Mouse (Mus musculus): ENCODE data around the gene Mepe.

Gene Mepe

DNA sequence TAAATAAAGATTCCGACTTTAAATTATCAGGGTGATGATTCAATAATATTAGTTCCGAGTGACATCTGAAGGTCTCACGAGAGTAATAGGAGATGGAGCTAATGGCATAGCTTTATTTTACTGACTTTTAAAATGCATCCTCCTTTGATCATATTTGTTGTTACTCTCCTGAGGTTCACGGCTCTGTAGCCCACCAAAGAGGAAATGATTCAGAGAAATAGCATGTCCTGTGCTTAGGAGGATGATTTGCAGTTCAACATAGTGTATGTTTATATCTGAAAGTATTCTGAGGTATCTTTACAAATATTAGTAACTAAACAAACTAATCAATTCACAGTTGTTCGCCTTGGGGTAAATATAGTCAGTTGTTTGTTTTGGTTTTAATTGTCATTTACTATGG is 32.4 kb downstream of the Mepe start:
- DNase-seq: no peak

DNA sequence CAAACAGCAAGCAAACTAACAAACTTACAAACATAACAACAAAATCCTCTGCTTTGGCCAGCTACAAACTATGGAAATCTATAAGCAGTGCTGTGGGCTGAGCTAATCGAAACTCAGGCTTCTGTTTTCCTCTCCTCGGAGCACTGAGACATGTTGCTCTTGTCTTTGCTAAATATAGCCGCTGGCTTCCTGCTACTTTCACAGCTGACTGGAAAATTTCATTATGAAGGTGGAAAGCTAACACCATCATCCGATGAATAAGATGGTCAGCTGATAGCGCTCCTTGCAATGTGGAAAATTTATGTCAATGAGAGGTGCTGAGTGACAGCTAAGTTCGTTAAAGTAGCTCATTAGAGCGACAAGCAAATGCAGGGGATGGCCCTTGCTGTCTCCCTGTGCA is 33.5 kb downstream of the Mepe start:
- DNase-seq: no peak

DNA sequence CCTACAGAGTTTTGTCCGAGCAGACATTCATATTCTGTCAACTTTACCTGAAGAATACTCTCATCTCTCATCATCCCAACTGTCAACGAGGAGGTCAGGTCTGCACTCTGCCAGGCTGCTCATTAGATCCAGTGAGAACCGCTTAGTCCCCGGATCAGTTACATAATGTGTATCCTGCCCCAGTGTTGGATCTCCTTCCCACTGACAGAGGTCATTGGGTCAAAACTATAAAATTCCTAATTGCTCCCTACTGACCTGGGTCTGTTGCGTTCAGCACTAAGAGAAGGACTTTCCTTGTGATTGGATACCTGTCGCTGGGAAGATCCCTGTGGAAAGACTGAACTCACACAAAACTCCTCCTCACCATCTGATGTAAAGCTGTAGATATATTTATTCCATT is 34.1 kb downstream of the Mepe start:
- no peak for DNase-seq

DNA sequence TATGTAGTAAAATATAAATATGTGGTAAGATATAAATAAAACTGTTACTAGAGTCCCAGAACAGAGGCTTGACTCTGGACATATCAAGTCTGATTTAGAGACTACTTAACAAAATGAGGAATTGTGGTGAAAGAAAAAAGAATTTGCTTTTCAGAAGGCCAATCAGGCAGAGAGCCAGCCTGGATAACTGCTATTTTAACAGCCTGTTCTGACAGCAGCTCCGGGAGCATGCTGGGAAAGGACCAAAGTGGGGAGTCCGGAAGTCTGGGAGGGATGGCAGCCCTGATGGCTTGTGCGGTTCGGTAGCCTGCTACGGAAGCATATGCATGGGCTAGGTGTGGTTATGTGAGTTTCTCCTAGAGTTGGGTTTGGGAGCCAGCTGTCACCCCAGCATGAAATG is 45.5 kb downstream of the Mepe start:
- DNase-seq: no peak

DNA sequence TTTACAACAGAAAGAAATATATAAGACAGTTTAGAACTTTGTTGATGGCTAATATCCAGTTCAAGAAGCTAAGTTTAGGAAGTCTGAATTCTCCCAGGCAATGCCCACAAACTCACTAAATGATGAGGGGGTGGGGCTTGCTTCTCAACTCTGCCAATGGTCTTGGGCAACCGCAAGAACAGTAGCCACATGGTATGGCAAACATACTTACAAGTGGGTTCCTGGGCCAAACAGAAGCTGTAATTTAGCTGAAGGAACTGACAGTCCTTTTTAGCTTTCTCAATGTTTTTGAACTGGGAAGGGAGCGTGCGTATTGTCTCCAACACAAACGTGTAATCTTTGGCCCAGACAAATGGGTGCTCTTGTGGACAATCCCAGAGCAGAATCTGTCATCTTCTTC is 46.2 kb downstream of the Mepe start:
- DNase-seq: no peak

DNA sequence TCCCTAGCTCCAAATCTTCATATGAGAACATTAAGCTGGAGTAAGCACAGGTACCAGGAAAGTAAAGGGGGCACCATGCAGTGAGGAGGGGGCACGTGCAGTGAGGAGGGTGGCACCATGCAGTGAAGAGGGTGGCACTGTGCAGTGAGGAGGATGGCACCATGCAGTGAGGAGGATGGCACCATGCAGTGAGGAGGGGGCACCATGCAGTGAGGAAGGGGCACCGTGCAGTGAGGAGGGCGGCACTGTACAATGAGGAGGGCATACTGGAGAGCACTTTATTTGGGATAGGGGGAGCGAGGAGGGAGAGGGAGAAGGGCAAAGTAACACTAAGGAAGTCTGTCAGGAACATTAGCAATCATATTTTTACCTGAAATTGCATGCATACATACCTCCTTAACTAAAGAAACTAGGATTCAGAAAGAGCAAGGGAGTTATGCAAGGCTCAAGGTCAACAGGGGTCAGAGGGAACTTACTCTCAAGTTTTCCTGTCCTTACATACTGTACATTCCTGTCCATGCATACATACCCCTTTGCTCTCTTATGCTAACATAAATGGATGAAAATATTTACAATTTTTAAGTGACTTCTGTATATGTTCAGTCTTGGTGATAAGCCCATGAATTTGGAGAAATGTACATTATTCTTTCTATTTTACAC is 48.6 kb downstream of the Mepe start:
- DNase-seq: no peak

DNA sequence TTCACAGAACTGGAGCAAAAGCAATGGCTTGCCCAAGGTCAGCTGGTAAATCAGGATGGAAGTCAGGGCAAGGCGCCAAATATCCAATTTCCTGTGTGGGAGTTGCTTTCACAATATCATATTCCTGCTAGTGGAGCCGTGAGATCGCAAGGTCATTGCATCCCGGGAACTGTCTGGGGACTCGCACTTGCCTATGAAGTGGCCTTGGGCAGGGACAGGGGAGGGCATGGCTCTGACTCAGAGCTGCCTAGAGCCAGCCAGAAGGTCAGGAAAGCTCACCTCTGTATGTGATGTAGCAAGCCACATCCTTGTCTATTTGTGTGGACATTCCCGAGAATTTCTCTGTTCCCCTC is 49.2 kb downstream of the Mepe start:
- no peak for DNase-seq

DNA sequence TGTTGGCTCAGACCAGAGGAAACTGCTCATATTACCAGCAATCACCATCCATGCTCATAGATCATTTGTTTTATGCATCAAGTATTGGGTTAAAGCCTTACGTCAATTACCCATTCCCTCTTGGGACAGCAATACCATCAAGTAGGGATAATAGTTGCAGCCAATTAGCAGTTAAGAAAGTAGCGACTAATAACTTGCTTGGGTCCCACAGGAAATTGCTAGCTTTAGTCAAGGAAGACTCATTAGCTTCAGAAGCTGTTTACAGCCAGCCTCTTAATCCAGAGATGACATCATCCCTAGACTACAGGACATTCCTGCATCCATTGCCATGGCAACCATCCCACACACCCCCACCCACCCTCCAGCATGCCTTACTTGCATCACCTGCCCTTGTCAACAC is 50.0 kb downstream of the Mepe start:
- no peak for DNase-seq

DNA sequence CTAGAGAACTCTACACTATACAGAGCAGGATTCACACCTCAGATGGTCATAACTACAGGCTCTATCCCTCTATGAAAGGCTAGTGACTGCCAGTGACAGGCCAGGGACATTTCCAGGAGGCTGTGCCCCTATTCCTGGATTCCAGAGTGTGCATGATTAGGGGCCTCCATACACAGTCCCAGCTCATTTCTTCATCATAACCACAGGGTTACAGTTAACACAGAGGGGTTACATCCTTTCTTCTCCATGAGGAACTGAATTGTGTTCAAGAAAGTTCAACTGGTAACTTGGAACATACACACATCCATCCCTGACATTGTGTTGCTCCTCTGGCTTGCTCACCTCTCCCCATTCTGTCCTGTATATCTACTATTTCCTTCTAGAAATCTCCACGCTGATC is 51.8 kb downstream of the Mepe start:
- no peak for DNase-seq

DNA sequence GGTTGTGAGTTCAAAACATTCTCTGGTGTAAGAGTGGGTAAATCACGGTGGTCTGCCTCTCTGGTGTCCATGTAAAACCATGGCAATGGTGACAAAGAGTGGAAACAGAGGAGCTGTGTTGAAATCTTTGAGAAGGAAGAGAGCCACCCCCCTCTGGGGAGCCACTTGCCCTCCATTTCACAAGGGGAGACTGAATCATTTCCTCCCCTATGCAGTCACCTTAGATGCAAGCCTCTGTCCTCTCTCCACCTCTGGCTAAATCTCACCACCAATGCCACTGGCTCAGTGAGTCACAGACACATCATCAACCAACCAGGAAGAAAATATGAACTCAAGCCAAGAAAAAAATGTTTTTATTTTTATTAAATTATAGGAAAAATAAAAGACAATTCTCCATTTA is 55.4 kb downstream of the Mepe start:
- DNase-seq: no peak

DNA sequence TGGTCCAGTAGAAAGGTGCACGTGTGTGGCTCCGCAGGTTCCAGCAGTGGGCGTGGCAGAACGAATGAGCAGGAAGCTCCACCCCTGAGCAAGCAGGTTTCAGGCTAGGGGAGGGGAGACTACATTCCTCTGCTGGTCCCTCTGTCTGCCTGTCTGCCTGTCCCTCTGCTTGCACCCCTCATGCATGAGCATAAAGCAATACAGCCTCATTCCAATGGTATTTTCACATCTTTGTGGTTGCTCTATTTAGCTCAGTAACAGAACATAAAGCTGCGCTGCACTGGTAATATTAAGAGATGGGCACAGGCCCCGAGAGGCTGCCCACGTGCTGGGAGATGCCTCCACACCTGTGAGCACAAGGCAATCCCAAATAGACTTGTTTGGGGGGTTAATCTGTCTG is 56.5 kb downstream of the Mepe start:
- no peak for DNase-seq

DNA sequence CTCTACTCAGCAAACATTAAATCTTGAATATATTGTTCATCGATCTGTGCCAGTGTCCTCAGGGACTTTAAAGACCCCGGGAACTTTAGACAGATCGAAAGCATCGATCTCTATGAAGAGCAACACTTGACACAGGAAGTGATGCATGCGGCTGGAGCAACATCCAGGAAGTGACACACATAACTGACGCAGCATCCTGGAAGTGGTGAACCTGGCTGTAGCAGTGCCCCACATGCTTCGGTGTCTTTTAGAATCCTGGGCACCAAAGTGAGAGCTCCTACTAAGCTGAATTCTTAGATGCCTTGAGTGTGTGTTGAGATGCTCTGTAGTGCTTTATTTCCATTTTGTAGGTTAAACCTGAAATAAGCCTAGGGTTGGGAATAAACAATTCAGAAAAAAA is 59.4 kb downstream of the Mepe start:
- DNase-seq: no peak

DNA sequence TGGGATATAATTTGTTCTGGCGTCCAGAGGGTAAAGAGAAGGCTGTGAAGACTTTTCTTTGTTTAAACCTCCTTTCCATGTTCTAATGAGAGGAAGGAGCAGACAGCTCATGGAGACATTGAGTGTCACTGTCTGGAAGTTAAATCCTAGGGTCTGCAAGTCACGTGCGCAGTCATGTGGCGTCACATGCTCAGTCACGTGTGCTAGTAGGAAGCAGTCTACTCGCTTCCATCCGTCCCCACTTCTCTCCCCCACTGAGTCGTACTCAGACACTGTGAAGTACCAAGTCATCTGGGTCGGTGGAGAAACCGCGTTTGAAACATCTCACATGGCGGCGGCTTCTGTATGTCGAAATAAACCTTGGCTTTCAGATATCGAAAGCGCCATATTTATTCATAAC is 60.4 kb downstream of the Mepe start:
- no peak for DNase-seq

DNA sequence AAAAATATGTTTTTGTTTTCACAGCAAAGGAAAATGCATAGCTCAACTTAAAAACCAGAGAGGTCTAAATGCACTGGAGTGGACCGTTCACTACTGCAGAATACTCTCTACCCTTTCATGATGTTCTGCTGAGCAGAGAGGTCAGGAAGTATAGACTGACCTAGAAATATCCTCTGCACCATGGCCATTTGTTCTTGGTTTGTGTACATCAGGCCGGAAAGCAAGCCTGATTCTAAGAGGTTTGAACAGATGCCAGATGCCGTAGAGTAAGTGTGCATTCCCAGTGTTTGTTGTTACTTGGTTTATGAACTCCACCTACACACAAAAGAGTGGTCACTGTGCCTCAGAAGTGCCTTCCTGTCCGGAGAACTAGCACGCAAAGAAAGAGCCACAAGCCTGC is 61.8 kb downstream of the Mepe start:
- no peak for DNase-seq
